Mouse (Mus musculus) small intestine, adult 2 months (tissue): ENCODE results near the gene Cib3.

Experiments
- CTCF ChIP-seq: fragments of 200-500 bp; IDR thresholded peaks from 2 replicates; pipeline ENCODE4 v1.5.1; 2012; ENCODE audit warnings: low read depth, mild to moderate bottlenecking, control low read depth, inconsistent platforms, low read length, moderate library complexity, mixed read lengths; ENCODE audit not compliant: insufficient replicate concordance, insufficient read length; ENCODE audit errors: extremely low read depth
- POLR2A ChIP-seq: fragments of 200-500 bp; IDR thresholded peaks from 2 replicates; pipeline ENCODE4 v1.6.1; 2012; ENCODE audit warnings: low read depth, mild to moderate bottlenecking, control low read depth, inconsistent platforms, low read length, moderate library complexity

DNA sequence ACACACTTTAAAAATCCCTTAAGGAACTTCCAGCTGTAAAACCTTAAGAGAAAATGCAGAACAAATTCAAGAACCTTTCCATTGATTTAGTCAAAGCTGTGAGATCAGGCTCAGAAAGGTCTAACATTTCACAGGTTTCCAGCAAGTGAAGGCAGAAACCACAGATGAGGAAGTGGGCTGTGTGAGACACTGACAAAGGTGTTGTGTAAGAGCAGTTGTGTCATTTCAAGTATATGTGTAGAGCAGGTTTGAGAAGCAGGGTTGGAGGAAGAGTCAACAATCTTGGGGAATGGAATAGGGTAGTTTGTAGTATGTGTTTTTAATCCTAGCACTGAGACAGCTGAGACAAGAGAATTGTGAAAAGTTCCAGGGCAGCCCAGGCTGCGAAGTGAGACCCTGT lies 3.2 kb upstream of the Cib3 start:
- TF ChIP-seq CTCF (no peak), POLR2A (no peak)
